Mouse (Mus musculus) 3T3-L1 (cell line): ENCODE data around the gene Vmn2r113.
"Not testable (repeated sequence)": the region's sequence is repeated elsewhere in the genome, so short reads cannot be mapped to it uniquely, and the experiment has no call there.

ENCODE experiments used
- DNase-seq: peaks from one replicate; pipeline ENCODE4 v3.0.0-alpha.2; 2015; ENCODE audit warnings: low read depth, low spot score

The Vmn2r113 gene

DNA sequence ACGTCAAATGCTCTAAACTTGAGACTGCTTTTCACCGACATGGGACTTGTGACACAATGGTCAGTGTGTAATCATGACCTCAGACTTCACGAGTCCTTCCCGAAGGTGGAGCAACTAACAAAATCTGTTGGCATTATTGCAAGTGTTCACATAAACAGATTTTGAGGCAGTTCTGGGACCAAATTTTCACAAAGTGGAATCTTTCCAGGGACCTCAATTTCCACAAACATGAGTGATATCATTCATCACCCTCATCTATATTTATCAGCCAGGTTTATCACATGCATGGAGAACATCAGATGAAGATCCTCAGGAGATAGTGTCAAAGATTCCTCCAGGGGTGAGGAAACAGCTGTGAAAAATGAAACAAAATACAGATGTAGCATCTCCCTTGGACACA lies at the start of gene Vmn2r113:
Gene Vmn2r113, plus strand, starts transcription at position 301 of the 400 bp plus-strand sequence.
- not testable (repeated sequence) for DNase-seq
